Mouse (Mus musculus) cerebellum, postnatal 14 days (tissue): ENCODE data around the gene Cramp1l.

Experiments
- DNase-seq, 2 experiments: peaks; one replicate each; pipeline ENCODE4 v3.0.0; 2021; ENCODE audit warnings: mixed read lengths in 2 of 2

Gene Cramp1l

GRCm38 (mm10) chr17:25015655-25016291, at the start of gene Cramp1l, which contains the start of gene Ift140:
TSS of gene Cramp1l (minus strand) at chr17:25015788.
TSS of gene Ift140 (plus strand) at chr17:25016085.
- DNase-seq: peak; percentile 98 to 99

GRCm38 (mm10) chr17:25065189-25065588, 49.6 kb upstream of the Cramp1l start:
- DNase-seq: no peak

- DNase-seq: no peak
Observed at GRCm38 (mm10) chr17:25064351-25064750, 48.8 kb upstream of the Cramp1l start.

- DNase-seq: peak; percentile 43 to 60
Observed at GRCm38 (mm10) chr17:25063872-25064271, 48.3 kb upstream of the Cramp1l start.

- DNase-seq: no peak
Observed at GRCm38 (mm10) chr17:25063261-25063660, 47.7 kb upstream of the Cramp1l start.

GRCm38 (mm10) chr17:25057041-25057440, 41.5 kb upstream of the Cramp1l start:
- no peak for DNase-seq

GRCm38 (mm10) chr17:25053274-25053673, 37.7 kb upstream of the Cramp1l start:
- no peak for DNase-seq

- DNase-seq: no peak
Observed at GRCm38 (mm10) chr17:25047143-25047542, 31.6 kb upstream of the Cramp1l start.

GRCm38 (mm10) chr17:25045281-25045680, 29.7 kb upstream of the Cramp1l start:
- no peak for DNase-seq

GRCm38 (mm10) chr17:25044879-25045278, 29.3 kb upstream of the Cramp1l start:
- DNase-seq: no peak

GRCm38 (mm10) chr17:25036183-25036582, 20.6 kb upstream of the Cramp1l start:
- DNase-seq: peak; percentile 26 to 50

- DNase-seq: peak in 1 of 2 experiments; percentile 75
Observed at GRCm38 (mm10) chr17:25016292-25017132, 924 bp upstream of the Cramp1l start.

- DNase-seq: peak in 1 of 2 experiments; percentile 57
Observed at GRCm38 (mm10) chr17:25014841-25015570, 582 bp downstream of the Cramp1l start.

GRCm38 (mm10) chr17:25013606-25014501, 1.7 kb downstream of the Cramp1l start:
- DNase-seq: peak; percentile 19 to 25

- DNase-seq: no peak
Observed at GRCm38 (mm10) chr17:25007480-25007879, 8.1 kb downstream of the Cramp1l start.

GRCm38 (mm10) chr17:25005102-25005501, 10.5 kb downstream of the Cramp1l start:
- no peak for DNase-seq

GRCm38 (mm10) chr17:24994721-24995120, 20.9 kb downstream of the Cramp1l start:
- DNase-seq: no peak

- no peak for DNase-seq
Observed at GRCm38 (mm10) chr17:24987221-24987620, 28.4 kb downstream of the Cramp1l start.

GRCm38 (mm10) chr17:24960852-24961715, 54.5 kb downstream of the Cramp1l start:
- DNase-seq: no peak

- DNase-seq: peak; percentile 99
Observed at GRCm38 (mm10) chr17:24960135-24960851, 55.3 kb downstream of the Cramp1l start, which contains the start of gene Jpt2. TSS of gene Jpt2 (minus strand) at chr17:24960689.
